Mouse (Mus musculus) effector memory CD4-positive, alpha-beta T cell, adult 5 months (primary cell): ENCODE data around the gene Spdye4a. TPM values are rescaled to one million over a fixed set of nuclear protein-coding genes. Genes with fewer than 3 reads are reported as not detected.

ENCODE experiments used
- polyA plus RNA-seq: library from polyadenylated mRNA; unstranded; fragments of 100-300 nt; shearing (Covaris generic); gene quantifications from one replicate; pipeline ENCODE4 v1.2.1, GENCODE M21; 2017

Spdye4a gene
- polyA plus RNA-seq: not detected

DNA sequence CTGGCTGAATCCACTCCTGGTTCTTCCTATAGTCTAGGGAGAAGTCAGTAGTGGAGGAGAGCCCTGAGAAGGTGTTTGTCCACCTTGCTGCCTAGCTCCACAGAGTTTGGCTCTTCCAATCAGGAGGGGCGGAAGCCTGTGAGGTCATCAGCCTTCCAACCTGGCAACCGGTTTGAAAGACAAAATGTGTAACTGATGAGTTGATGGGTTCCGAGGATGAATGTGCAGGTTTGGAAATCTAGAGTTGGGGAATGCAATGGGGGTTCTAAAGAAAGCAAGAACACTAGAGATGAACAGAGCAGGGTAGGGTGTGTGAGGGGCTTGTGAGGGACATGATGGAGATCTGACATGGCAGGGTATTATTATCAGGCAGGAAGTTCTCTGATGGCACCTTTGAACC is at the start of gene Spdye4a:
TSS of gene Spdye4a (minus strand) at position 101 of the 400 bp plus-strand sequence.

DNA sequence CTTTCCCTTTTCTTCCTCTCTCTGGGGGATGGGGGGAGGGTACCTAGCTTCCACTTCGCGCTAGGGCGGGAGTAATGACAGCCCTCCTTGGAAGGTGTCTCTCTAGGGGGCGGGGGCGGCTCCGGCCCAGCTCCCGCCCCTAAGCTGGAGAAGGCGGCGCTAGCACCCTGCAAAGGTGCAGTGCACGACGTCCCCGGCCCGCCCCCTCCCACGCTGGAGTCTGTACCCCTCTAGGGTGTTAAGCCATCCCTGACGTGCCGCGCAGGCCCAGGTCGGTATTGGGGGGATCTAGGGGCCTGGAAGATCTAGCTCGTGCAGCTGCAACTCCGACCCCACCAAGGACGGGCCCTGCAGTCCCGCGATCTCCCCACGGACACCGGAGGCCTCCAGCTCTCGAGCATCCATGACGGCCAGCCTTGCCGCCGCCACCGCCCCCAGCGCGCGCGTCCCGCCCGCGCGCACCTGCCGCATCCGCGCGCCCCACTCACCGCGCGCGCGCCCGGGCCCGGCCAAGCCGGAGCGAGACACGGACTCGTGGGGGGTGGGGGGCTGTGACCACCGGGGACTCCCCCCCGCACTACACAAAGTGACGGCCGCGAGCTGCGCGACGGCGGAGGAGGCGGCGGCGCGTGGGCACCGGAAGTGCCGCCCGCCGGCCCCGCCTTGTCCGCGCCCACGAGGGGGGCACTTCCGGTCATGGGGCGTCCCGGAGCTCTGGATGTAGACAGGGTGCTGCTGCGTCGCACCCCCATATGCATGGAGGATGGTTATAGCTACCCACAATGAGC is 42.9 kb upstream of the Spdye4a start, which contains the start of gene Zfp316:
TSS of gene Zfp316 (minus strand) at position 660 of the 788 bp plus-strand sequence.

DNA sequence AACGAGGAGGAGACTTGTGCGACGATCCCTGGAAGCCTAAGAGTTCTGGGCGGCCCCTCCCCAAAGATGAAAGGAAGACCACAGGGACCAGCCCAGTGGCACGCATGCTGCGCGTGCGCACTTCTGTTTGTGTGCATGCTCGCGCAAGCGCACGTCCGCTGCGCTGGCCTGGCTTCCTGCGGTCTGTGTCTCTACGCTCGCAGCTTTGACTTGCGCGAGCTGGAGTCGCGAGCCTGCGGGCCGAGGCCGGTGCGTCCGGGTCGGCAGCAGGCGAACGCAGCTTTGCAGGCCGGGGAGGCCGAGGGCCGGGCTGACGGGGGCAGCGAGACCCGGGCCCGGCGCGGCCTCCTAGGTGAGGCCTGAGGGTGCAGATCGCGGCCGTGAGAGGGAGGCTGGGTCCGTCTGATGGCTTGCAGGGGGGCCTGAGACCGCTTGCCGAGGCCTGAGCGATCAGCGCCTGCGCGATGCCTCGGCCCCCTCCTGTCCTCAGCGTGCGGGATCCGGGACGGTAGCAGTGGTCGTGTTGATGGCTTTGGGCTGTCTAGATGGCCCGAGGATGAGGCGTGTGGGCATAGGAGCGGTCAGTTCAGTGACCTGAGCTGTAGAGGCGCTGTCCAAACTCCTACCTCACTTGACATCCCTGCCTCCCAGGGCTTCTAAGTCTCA is 8.5 kb upstream of the Spdye4a start, which contains the start of gene Zfp12:
TSS of gene Zfp12 (plus strand) at position 136 of the 666 bp plus-strand sequence.

DNA sequence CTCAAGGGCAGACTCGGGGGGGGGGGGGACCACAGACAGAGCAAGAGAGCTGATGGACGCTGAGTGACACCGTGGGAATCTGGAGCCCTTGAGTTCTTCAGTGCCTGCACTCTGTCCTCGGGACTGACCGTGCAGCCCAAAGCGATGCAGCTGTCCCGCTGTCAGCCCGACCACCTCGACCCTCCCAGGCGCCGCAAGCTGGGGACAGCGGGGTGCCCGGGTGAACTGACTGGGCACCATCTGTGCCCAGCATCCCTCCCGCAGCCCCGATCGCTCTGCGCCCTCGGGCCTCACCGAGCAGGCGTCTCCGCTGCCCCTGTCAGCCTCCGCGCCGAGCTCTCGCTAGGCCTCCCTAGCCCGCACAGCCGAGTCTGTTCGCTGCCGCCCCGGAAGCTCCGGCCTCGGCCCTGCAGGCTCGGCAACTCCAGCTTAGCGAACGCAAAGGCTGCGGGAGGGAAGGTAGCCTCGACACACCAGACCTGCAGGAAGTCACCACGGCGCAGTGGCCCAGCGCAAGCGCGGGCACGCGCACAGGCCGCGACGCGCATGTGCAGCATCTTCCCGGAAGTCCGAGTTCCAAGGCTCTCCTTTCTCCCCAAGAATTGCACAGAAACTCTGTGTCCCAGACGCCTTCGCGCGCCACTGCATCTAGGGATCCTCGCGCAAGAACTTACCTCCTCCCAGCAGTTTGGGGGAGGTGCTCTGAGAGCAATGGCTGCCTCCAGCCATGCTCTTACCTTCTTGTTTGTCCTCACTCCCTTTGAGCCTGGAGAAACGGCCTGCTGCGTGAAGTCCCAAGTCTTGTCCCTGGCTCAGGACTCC is 46.2 kb downstream of the Spdye4a start, which contains the start of the genes Rbak and Spdye4b:
TSS of gene Rbak (minus strand) at position 521 of the 822 bp plus-strand sequence.
TSS of gene Spdye4b (plus strand) at position 763 of the 822 bp plus-strand sequence.

Other genes with a start within 250 kb of the Spdye4a start
- gene Rnf216, start 113.9 kb downstream of the Spdye4a start, polyA plus RNA-seq: 47.3 TPM
- not detected for gene Olfr718-ps1, start 79.3 kb downstream of the Spdye4a start, polyA plus RNA-seq
- 8.1 TPM for gene Rbak, start 46.1 kb downstream of the Spdye4a start, polyA plus RNA-seq
- gene Spdye4b, start 45.9 kb downstream of the Spdye4a start, polyA plus RNA-seq: not detected
- gene Zfp12, start 8.3 kb upstream of the Spdye4a start, polyA plus RNA-seq: 16.7 TPM
- 1.7 TPM for gene Zfp316, start 43.1 kb upstream of the Spdye4a start, polyA plus RNA-seq
- gene Zfp853, start 66.7 kb upstream of the Spdye4a start, polyA plus RNA-seq: not detected
- gene E130309D02Rik, start 88.5 kb upstream of the Spdye4a start, polyA plus RNA-seq: 41.4 TPM
- gene Zdhhc4, start 102.4 kb upstream of the Spdye4a start, polyA plus RNA-seq: 53.2 TPM
- gene Grid2ip, start 130.4 kb upstream of the Spdye4a start, polyA plus RNA-seq: not detected
- 28.6 TPM for gene Kdelr2, start 176.9 kb upstream of the Spdye4a start, polyA plus RNA-seq
- gene Daglb, start 237.7 kb upstream of the Spdye4a start, polyA plus RNA-seq: 8.6 TPM